Mouse (Mus musculus): Measurements from ENCODE around the gene Esyt1.

Gene Esyt1

DNA sequence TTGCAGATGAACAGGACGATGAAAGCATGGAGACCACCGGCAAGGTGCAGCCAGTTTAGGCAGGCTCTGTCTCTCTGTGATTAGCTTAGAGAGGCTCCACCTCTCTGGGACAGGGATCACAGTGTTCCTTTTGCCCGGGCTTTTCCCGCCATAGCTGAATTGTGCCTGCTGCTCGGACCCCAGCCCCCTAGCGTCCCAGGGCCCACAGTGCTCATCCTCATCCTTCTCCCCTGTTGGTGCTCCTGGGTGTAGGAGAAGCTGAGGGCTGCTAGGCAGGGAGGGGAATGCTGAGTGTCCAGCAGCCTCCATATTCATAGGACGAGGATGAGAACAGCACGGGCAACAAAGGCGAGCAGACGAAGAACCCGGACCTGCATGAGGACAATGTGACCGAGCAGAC is 51.3 kb downstream of the Esyt1 start:
- no peak for DNase-seq

DNA sequence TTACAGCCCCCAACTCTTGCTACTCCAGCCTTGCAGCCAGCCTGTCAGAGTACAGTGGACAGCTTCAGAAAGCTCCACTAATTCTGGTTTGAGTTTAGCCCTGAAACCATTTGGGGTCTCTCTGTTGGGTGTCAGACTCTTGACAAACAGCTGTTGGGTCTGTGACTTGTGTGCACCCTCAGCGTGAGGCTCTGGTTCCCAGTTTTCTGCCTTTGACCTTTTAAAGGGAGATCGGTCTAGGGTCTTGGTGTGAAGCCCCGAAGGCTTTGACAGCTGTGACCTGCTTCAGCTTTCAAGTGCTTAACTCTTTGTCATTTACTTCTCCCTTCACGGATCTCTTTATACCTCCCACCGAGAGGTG is 65.4 kb downstream of the Esyt1 start:
- no peak for DNase-seq
